Mouse (Mus musculus) embryonic facial prominence, embryonic 12.5 days (tissue): ENCODE data around the gene Slc27a2. TPM values are rescaled to one million over a fixed set of nuclear protein-coding genes. Genes with fewer than 3 reads are reported as not detected.
"Not testable (repeated sequence)": the region's sequence is repeated elsewhere in the genome, so short reads cannot be mapped to it uniquely, and the experiment has no call there.

ENCODE experiments used
- ATAC-seq: fragments of 200-750 bp; cut with Nextera tagmentation; 2 replicates; pipeline ENCODE4 v1.8.0; 2017; ENCODE audit not compliant: insufficient number of reproducible peaks, insufficient read depth, low FRiP score, low TSS enrichment
- H3K27ac ChIP-seq: fragments of 300-500 bp; sonication (generic); 2 replicates; pipeline ENCODE4 v1.5.1; 2016; ENCODE audit warnings: mild to moderate bottlenecking
- H3K27me3 ChIP-seq: fragments of 300-500 bp; sonication (generic); 2 replicates; pipeline ENCODE4 v1.6.1; 2016; ENCODE audit warnings: mild to moderate bottlenecking, moderate library complexity
- H3K36me3 ChIP-seq: fragments of 300-500 bp; sonication (generic); 2 replicates; pipeline ENCODE4 v1.6.1; 2016; ENCODE audit warnings: mild to moderate bottlenecking
- H3K4me1 ChIP-seq: fragments of 300-500 bp; sonication (generic); 2 replicates; pipeline ENCODE4 v1.6.1; 2016
- H3K4me2 ChIP-seq: fragments of 300-500 bp; sonication (generic); replicated peaks from 2 replicates; pipeline ENCODE4 v1.6.1; 2016; ENCODE audit warnings: mild to moderate bottlenecking, moderate library complexity
- H3K4me3 ChIP-seq: fragments of 300-500 bp; sonication (generic); 2 replicates; pipeline ENCODE4 v1.5.1; 2016; ENCODE audit warnings: mild to moderate bottlenecking
- H3K9ac ChIP-seq: fragments of 300-500 bp; sonication (generic); 2 replicates; pipeline ENCODE4 v1.6.1; 2016; ENCODE audit warnings: mild to moderate bottlenecking, moderate library complexity
- H3K9me3 ChIP-seq: fragments of 300-500 bp; sonication (generic); 2 replicates; pipeline ENCODE4 v1.6.1; 2016; ENCODE audit warnings: mild to moderate bottlenecking, moderate library complexity
- WGBS: fragments of 180-500 bp; shearing (Covaris S2); methylation state at CpG from one replicate; pipeline ENCODE4 v1.1.7; 2016; 5-methylcytosine and 5-hydroxymethylcytosine counted together
- polyA plus RNA-seq: library from polyadenylated mRNA; unstranded; fragments of >200 nt; fragmentation: Nextera tagmentation; extraction: Ambion mirVana; gene quantifications from 2 replicates; pipeline ENCODE4 v1.2.1, GENCODE M21; 2016

The Slc27a2 gene
- polyA plus RNA-seq, 1 experiment from 2014 or later = 4.5 TPM

DNA sequence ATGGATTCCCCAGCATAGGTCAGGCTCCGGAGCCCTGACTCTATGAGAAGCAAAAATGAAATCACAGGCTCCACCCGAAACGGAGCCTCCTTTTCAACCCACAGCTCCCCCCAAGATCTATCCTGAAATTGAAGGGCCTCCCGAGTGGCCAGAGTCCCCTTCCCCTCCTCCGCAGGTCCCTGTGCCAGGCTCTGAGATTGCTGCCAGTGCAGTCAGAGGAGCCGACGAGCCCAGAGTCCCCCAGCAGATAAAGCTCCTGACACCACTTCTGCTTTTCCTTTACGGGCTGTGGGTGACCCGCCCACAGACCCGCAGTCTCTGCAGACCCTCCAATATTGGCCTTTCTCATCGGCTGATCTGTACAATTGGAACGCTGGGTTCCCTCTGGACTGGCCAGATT lies 57.4 kb downstream of the Slc27a2 start:
- not testable (repeated sequence) for ATAC-seq, H3K4me2 ChIP-seq, H3K36me3 ChIP-seq, H3K27me3 ChIP-seq, H3K9ac ChIP-seq, H3K27ac ChIP-seq, H3K4me1 ChIP-seq, H3K9me3 ChIP-seq, H3K4me3 ChIP-seq
- 74% methylated on average over 12 of the region's 12 CpGs for WGBS

DNA sequence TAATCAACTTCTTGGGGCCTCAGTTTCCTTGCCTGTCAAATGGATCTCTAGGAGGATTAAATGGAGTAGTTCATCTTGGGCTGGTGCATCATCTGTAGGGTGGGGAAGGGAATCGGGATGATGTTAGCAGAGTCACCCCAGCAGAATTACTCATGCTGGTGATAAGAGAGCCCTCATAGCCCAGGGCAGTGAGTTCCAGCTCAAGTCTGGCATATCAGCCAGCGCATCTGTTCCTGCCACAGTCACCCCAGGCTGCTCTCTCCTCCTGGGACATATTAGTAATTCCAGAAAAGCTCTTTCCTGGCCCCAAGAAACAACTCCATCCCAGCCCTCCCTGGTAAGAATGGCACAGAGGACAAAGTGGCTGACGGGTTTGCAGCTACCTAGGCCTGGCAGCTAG lies 63.1 kb downstream of the Slc27a2 start:
- 85% methylated on average over 3 of the region's 3 CpGs for WGBS
- H3K27ac ChIP-seq = no peak overlapping the region
- H3K4me2 ChIP-seq = no peak overlapping the region
- no peaks in the 10 kb centered on the region for H3K9me3 ChIP-seq
- H3K4me1 ChIP-seq = no peaks in the 10 kb centered on the region
- no peaks in the 10 kb centered on the region for H3K36me3 ChIP-seq
- no peaks in the 10 kb centered on the region for H3K27me3 ChIP-seq
- H3K9ac ChIP-seq = no peak overlapping the region
- no peak overlapping the region for H3K4me3 ChIP-seq
- no peak for ATAC-seq

DNA sequence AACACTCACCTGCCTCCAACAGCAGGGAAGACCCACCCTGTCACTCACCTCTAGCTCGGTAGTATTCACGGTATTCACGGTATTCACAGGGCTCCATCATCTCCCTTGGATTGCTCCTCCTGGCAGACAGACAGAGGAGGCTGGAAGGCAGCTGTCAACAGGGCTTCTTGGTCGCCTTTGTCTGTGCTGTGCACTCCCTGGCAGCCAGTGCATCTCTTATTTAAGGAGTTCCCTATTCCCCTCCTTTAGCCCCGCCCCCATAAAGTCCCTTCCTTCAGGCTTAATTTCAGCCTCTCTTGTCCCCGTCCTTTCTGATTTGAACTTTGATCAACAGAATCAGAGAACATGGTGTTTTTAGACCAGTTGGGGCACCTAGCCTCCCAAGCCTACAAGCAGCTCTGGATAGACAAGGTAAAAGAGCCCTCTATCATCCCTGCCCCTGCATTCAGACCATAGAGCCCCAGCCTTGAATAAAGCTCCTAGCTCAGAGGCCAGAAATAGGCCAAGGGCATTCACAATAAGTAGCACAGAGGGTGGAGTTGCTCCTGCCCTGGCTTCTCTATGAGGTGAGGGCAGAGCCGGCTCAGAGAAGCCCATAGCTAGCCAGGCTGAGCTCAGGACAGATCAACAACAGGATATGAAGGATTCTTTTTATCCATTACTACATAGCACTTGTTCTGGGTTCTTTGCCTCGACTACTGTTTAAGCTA lies 66.4 kb downstream of the Slc27a2 start:
- Histone ChIP-seq H3K9ac (no peak overlapping the region), H3K4me1 (no peaks in the 10 kb centered on the region), H3K4me2 (no peak overlapping the region), H3K9me3 (no peaks in the 10 kb centered on the region), H3K4me3 (no peak overlapping the region), H3K27ac (no peak overlapping the region), H3K36me3 (no peaks in the 10 kb centered on the region), H3K27me3 (no peaks in the 10 kb centered on the region)
- no peak for ATAC-seq
- WGBS = 26% methylated on average over 8 of the region's 8 CpGs

DNA sequence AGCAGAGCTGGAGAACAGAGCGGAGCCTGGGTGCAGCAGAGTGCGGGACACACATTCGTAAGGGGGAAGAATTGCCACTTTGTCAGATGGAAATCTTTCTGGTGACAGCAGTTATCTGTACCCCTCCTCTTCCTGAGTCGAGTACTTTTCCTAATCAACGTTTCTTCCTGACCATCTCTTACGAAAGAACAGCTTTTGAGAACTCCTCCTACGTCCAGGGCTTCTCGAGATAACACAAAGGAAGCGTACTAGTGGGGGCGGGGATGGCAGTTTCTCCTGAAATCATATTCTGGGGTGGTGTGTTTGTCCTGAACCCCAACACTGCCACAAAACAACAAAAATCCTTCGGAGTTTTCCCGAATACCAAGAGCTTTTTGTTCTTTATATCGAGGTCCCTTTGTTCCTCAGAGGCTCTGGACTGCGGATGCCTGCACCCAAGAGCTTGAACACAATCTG lies 67.1 kb downstream of the Slc27a2 start, which contains the start of gene Hdc:
TSS of gene Hdc (minus strand) at position 51 of the 456 bp plus-strand sequence.
- no peak within 1 kb of the TSS for H3K4me3 ChIP-seq
- WGBS = 75% methylated on average over 14 of the region's 14 CpGs

DNA sequence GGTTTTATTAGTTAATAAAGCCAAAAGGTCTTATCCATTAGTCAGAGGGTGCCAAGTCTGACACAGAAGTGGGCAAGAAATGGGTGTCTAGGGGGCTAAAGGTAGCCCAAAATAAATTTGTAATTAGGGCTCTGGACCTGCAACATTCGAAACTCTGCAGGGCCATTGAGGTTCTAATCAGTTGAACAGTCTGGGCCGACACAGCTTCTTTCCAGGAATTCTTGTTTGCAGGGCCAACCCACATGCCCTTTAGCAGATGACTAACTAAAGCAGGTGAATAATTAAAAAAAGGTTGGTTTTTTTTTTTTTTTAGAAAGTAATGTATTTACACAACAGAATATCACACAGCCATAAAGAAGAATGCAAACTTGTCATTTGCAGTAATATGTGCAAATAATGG lies 70.2 kb downstream of the Slc27a2 start:
- 81% methylated on average over 2 of the region's 2 CpGs for WGBS
- Histone ChIP-seq H3K9ac (no peak overlapping the region), H3K4me1 (no peaks in the 10 kb centered on the region), H3K4me2 (no peak overlapping the region), H3K4me3 (no peak overlapping the region), H3K9me3 (no peaks in the 10 kb centered on the region), H3K36me3 (0 out of 2 replicates have a peak, but pooled peaks cover 6% of the 10 kb centered on the region), H3K27ac (no peak overlapping the region), H3K27me3 (no peaks in the 10 kb centered on the region)
- ATAC-seq = no peak

More for the DNA sequence above, 67.1 kb downstream of the Slc27a2 start, which contains the start of gene Hdc:
- no peak for ATAC-seq
- Histone ChIP-seq H3K27me3 (no peaks in the 10 kb centered on the region), H3K36me3 (no peaks in the 10 kb centered on the region), H3K9ac (no peak within 1 kb of the TSS), H3K4me1 (no peaks in the 10 kb centered on the region), H3K9me3 (no peaks in the 10 kb centered on the region), H3K4me2 (no peak within 1 kb of the TSS), H3K27ac (no peak within 1 kb of the TSS)

DNA sequence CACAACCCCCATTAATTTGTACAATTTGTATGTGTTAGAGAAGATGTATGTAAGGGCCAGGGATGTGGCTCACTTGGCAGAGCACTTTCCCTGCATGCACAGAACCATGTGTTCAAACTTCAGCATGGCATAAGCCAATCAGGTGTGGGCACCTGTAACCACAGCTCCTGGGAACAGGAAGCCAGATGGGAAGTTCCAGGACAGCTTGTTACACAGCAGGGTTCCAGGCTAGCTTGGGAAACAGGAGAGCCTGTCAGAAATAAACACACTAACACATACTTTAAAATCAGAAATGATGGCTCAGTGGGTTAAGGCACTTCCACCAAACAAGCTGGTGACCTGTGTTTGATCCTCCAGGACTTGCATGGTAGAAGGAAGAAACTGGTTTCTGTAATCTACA lies 70.9 kb downstream of the Slc27a2 start:
- Histone ChIP-seq H3K27me3 (no peaks in the 10 kb centered on the region), H3K36me3 (0 out of 2 replicates have a peak, but pooled peaks cover 6% of the 10 kb centered on the region), H3K4me1 (no peaks in the 10 kb centered on the region), H3K4me3 (no peak overlapping the region), H3K27ac (no peak overlapping the region), H3K4me2 (no peak overlapping the region), H3K9me3 (no peaks in the 10 kb centered on the region), H3K9ac (no peak overlapping the region)
- no peak for ATAC-seq

DNA sequence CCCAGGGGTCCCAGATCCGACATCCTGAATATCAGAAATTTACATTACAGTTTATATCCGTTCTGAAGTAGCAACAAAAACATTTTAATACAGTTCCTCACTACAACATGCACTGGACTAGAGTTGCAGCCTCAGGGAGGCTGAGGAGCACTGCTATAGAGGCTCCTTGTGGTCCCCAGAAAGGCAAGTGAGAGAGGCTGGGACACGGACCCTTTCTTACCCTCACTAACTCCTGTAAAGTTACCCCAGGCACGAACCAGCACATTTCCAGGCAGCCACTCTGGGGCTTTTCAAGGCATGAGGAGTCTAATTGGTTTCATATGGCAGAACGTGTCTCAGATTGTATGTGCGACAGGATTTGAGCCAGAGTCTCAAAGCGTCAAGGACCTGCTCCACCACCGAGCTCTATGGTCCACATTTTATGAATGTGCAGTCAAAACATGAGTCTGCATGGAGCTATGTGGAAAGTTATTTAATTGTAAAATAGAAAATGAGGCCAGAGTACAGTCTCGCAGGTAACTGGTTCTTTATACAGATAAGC lies 76.3 kb downstream of the Slc27a2 start:
- Histone ChIP-seq H3K9me3 (no peaks in the 10 kb centered on the region), H3K9ac (no peak overlapping the region), H3K4me3 (no peak overlapping the region), H3K36me3 (peaks cover 14% of the 10 kb centered on the region), H3K4me1 (peaks cover 5% of the 10 kb centered on the region), H3K4me2 (no peak overlapping the region), H3K27me3 (no peaks in the 10 kb centered on the region), H3K27ac (peak overlapping the region; percentile 61; the same call in 1 of the 2 replicates)
- no peak for ATAC-seq
- 44% methylated on average over 9 of the region's 9 CpGs for WGBS

DNA sequence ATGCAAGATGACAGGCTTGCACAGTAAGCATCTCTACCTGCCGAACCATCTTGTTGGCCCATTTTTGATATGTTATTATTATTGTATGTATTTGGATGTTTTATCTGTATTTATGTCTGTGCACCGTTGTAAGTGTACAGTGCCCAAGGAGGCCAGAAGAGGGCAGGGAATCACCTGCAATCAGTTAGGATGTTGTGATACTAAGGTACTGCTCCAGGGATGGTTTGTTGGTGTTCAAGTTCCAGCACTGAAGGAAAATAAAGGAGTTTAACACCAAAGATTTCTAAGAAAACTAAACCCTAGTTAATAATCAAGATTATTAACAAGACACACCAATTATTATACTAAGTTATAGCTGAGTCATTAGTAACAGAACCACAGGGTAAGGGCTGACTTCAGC lies 81.0 kb downstream of the Slc27a2 start:
- Histone ChIP-seq H3K9ac (no peak overlapping the region), H3K4me2 (no peak overlapping the region), H3K4me1 (peaks cover 5% of the 10 kb centered on the region), H3K36me3 (peaks cover 16% of the 10 kb centered on the region), H3K4me3 (no peak overlapping the region), H3K27ac (no peak overlapping the region), H3K9me3 (no peaks in the 10 kb centered on the region), H3K27me3 (no peaks in the 10 kb centered on the region)
- ATAC-seq = no peak
- WGBS = 88% methylated on average over 2 of the region's 2 CpGs

DNA sequence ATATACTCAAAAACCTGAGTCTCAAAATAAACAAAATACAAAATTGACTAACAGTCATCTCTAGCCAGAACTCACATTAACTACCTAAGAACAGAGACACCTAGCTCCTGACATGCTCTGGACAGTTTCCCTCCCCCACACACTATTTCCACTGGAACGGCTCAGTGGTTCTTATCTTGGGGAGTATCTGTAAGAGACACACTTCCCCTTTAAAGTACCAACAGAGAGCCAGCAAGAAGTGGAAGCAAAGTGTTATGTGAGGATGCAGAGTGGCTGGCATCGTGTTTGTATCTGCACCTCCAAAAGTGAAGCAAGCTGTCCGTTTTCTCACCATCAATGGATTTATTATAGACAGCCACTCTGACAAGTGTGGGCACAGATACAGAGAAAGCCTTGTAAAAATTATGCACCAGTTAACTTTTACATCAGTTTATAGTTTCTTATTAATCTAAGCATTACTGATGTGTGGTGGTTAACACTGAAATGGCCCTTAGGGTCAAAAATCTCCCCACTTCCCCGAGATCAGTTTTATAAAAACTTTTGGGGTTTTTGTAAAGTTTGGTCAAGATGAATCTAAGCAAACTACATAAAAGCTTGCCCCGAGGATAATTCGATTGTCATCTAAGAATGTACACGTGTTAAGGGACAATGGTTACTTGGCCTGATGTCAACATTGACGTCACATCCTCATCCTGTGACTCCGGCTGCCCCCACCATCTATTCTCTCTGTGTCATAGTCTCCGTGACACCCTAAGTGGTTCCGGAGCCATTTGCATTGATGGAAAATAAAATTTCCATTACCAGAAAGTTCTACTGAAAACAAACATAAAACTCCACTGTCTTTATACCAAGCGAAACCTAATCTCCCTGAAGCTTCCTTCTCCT lies 84.0 kb downstream of the Slc27a2 start:
- Histone ChIP-seq H3K9ac (no peak overlapping the region), H3K4me1 (no peaks in the 10 kb centered on the region), H3K36me3 (peaks cover 39% of the 10 kb centered on the region), H3K9me3 (no peaks in the 10 kb centered on the region), H3K27me3 (no peaks in the 10 kb centered on the region), H3K27ac (no peak overlapping the region), H3K4me3 (no peak overlapping the region), H3K4me2 (no peak overlapping the region)
- ATAC-seq = no peak
- WGBS = 81% methylated on average over 12 of the region's 12 CpGs
